Mouse (Mus musculus) forebrain, embryonic 14.5 days (tissue): ENCODE data around the gene Enox1. TPM values are rescaled to one million over a fixed set of nuclear protein-coding genes. Genes with fewer than 3 reads are reported as not detected.

Experiments used
- ATAC-seq: fragments of 200-750 bp; cut with Nextera tagmentation; 2 replicates; pipeline ENCODE4 v1.8.0; 2017; ENCODE audit warnings: mild to moderate bottlenecking, moderate library complexity
- DNase-seq: peaks from one replicate; pipeline ENCODE4 v3.0.0-alpha.2; 2015; ENCODE audit warnings: low spot score
- H3K27ac ChIP-seq: fragments of 300-500 bp; sonication (generic); 2 replicates; pipeline ENCODE4 v1.5.1; 2014; ENCODE audit warnings: low read depth, mild to moderate bottlenecking, control low read depth, low read length, moderate library complexity
- H3K27me3 ChIP-seq: fragments of 300-500 bp; sonication (generic); replicated peaks from 2 replicates; pipeline ENCODE4 v1.6.1; 2014; ENCODE audit warnings: low read length, control low read depth, mixed read lengths; ENCODE audit not compliant: control insufficient read depth, insufficient read depth
- H3K36me3 ChIP-seq: fragments of 300-500 bp; sonication (generic); 2 replicates; pipeline ENCODE4 v1.6.1; 2014; ENCODE audit warnings: low read length, control low read depth; ENCODE audit not compliant: control insufficient read depth, insufficient read depth
- H3K4me1 ChIP-seq: fragments of 300-500 bp; sonication (generic); 2 replicates; pipeline ENCODE4 v1.6.1; 2014; ENCODE audit warnings: antibody characterized with exemption, low read length, control low read depth; ENCODE audit not compliant: control insufficient read depth, insufficient read depth
- H3K4me2 ChIP-seq: fragments of 300-500 bp; sonication (generic); 2 replicates; pipeline ENCODE4 v1.6.1; 2014; ENCODE audit warnings: mild to moderate bottlenecking, control low read depth, low read length
- H3K4me3 ChIP-seq: fragments of 300-500 bp; sonication (generic); 2 replicates; pipeline ENCODE4 v1.5.1; 2014; ENCODE audit warnings: low read depth, low read length, control low read depth
- H3K9ac ChIP-seq: fragments of 300-500 bp; sonication (generic); 2 replicates; pipeline ENCODE4 v1.6.1; 2014; ENCODE audit warnings: mild to moderate bottlenecking, low read length, control low read depth, moderate library complexity
- H3K9me3 ChIP-seq: fragments of 300-500 bp; sonication (generic); replicated peaks from 2 replicates; pipeline ENCODE4 v1.6.1; 2016; ENCODE audit warnings: low read length, control low read depth, mixed read lengths; ENCODE audit not compliant: control insufficient read depth
- WGBS: fragments of 180-500 bp; shearing (Covaris S2); extraction: QIAGEN DNeasy Blood & Tissue Kit; methylation state at CpG from one replicate; pipeline ENCODE4 v1.1.7; 2014; 5-methylcytosine and 5-hydroxymethylcytosine counted together
- polyA plus RNA-seq: library from polyadenylated mRNA; unstranded; fragments of >200 nt; fragmentation: Nextera tagmentation; extraction: Ambion mirVana; gene quantifications from 2 replicates; pipeline ENCODE4 v1.2.1, GENCODE M21; 2014

Gene Enox1
- polyA plus RNA-seq, 1 experiment from 2014 or later: 28.0 TPM

GRCm38 (mm10) chr14:77297039-77297438 lies 140.5 kb downstream of the Enox1 start:
- 62% methylated on average over 4 of the region's 4 CpGs for WGBS
- Histone ChIP-seq H3K9me3 (no peaks in the 10 kb centered on the region), H3K27ac (no peak overlapping the region), H3K4me2 (no peak overlapping the region), H3K36me3 (no peaks in the 10 kb centered on the region), H3K27me3 (no peaks in the 10 kb centered on the region), H3K4me3 (no peak overlapping the region), H3K9ac (no peak overlapping the region), H3K4me1 (no peaks in the 10 kb centered on the region)
- DNase-seq (peak; percentile 41), ATAC-seq (no peak)

- no peak overlapping the region for H3K4me2 ChIP-seq
- H3K4me1 ChIP-seq: no peaks in the 10 kb centered on the region
- H3K9ac ChIP-seq: no peak overlapping the region
- H3K9me3 ChIP-seq: no peaks in the 10 kb centered on the region
- ATAC-seq (no peak), DNase-seq (no peak)
- H3K4me3 ChIP-seq: no peak overlapping the region
- no peaks in the 10 kb centered on the region for H3K27me3 ChIP-seq
- H3K27ac ChIP-seq: no peak overlapping the region
- 86% methylated on average over 3 of the region's 3 CpGs for WGBS
- H3K36me3 ChIP-seq: no peaks in the 10 kb centered on the region
Measured at GRCm38 (mm10) chr14:77298327-77298726, 141.8 kb downstream of the Enox1 start.

- DNase-seq: peak; percentile 43
- H3K4me1 ChIP-seq: peaks cover 5% of the 10 kb centered on the region; the same call in 1 of the 2 replicates
- no peaks in the 10 kb centered on the region for H3K36me3 ChIP-seq
- WGBS: 56% methylated on average over 3 of the region's 3 CpGs
- no peaks in the 10 kb centered on the region for H3K27me3 ChIP-seq
- no peak overlapping the region for H3K4me2 ChIP-seq
- H3K9me3 ChIP-seq: no peaks in the 10 kb centered on the region
- H3K27ac ChIP-seq: no peak overlapping the region
- no peak overlapping the region for H3K9ac ChIP-seq
- ATAC-seq: no peak
- no peak overlapping the region for H3K4me3 ChIP-seq
Measured at GRCm38 (mm10) chr14:77309571-77309970, 153.0 kb downstream of the Enox1 start.

- Histone ChIP-seq H3K36me3 (no peaks in the 10 kb centered on the region), H3K9ac (no peak overlapping the region), H3K4me2 (no peak overlapping the region), H3K27ac (no peak overlapping the region), H3K4me3 (no peak overlapping the region), H3K4me1 (peaks cover 5% of the 10 kb centered on the region; the same call in 1 of the 2 replicates), H3K9me3 (no peaks in the 10 kb centered on the region), H3K27me3 (no peaks in the 10 kb centered on the region)
- WGBS: 79% methylated on average over 6 of the region's 6 CpGs
- DNase-seq: no peak
- ATAC-seq: no peak
Measured at GRCm38 (mm10) chr14:77311456-77311855, 154.9 kb downstream of the Enox1 start.

- H3K4me1 ChIP-seq: no peaks in the 10 kb centered on the region
- no peaks in the 10 kb centered on the region for H3K9me3 ChIP-seq
- ATAC-seq: no peak
- no peaks in the 10 kb centered on the region for H3K36me3 ChIP-seq
- WGBS: 90% methylated on average over 7 of the region's 7 CpGs
- DNase-seq: no peak
- H3K27ac ChIP-seq: no peak overlapping the region
- no peak overlapping the region for H3K9ac ChIP-seq
- no peaks in the 10 kb centered on the region for H3K27me3 ChIP-seq
- H3K4me3 ChIP-seq: no peak overlapping the region
- no peak overlapping the region for H3K4me2 ChIP-seq
Measured at GRCm38 (mm10) chr14:77319396-77319795, 162.8 kb downstream of the Enox1 start.

GRCm38 (mm10) chr14:77324348-77324747 lies 167.8 kb downstream of the Enox1 start:
- H3K27me3 ChIP-seq: no peaks in the 10 kb centered on the region
- ATAC-seq (no peak), DNase-seq (no peak)
- no peaks in the 10 kb centered on the region for H3K36me3 ChIP-seq
- 93% methylated on average over 2 of the region's 2 CpGs for WGBS
- H3K9me3 ChIP-seq: no peaks in the 10 kb centered on the region
- H3K4me1 ChIP-seq: no peaks in the 10 kb centered on the region
- H3K27ac ChIP-seq: no peak overlapping the region
- no peak overlapping the region for H3K9ac ChIP-seq
- no peak overlapping the region for H3K4me3 ChIP-seq
- H3K4me2 ChIP-seq: no peak overlapping the region

GRCm38 (mm10) chr14:77327693-77328092 lies 171.1 kb downstream of the Enox1 start:
- Histone ChIP-seq H3K27ac (no peak overlapping the region), H3K27me3 (no peaks in the 10 kb centered on the region), H3K4me3 (no peak overlapping the region), H3K9me3 (peaks cover 3% of the 10 kb centered on the region; the same call in 1 of the 2 replicates), H3K4me2 (no peak overlapping the region), H3K4me1 (no peaks in the 10 kb centered on the region), H3K9ac (no peak overlapping the region), H3K36me3 (no peaks in the 10 kb centered on the region)
- DNase-seq (no peak), ATAC-seq (no peak)
- 77% methylated on average over 3 of the region's 3 CpGs for WGBS

GRCm38 (mm10) chr14:77329791-77330190 lies 173.2 kb downstream of the Enox1 start:
- ATAC-seq (no peak), DNase-seq (no peak)
- H3K36me3 ChIP-seq: no peaks in the 10 kb centered on the region
- no peak overlapping the region for H3K4me3 ChIP-seq
- no peak overlapping the region for H3K4me2 ChIP-seq
- H3K9me3 ChIP-seq: peaks cover 3% of the 10 kb centered on the region; the same call in 1 of the 2 replicates
- H3K27ac ChIP-seq: no peak overlapping the region
- H3K27me3 ChIP-seq: no peaks in the 10 kb centered on the region
- H3K9ac ChIP-seq: no peak overlapping the region
- no peaks in the 10 kb centered on the region for H3K4me1 ChIP-seq

GRCm38 (mm10) chr14:77343662-77344340 lies 187.2 kb downstream of the Enox1 start:
- Histone ChIP-seq H3K9me3 (no peaks in the 10 kb centered on the region), H3K27ac (no peak overlapping the region), H3K4me3 (no peak overlapping the region), H3K9ac (no peak overlapping the region), H3K4me1 (no peaks in the 10 kb centered on the region), H3K36me3 (no peaks in the 10 kb centered on the region), H3K4me2 (no peak overlapping the region), H3K27me3 (no peaks in the 10 kb centered on the region)
- ATAC-seq (no peak), DNase-seq (no peak)
- 66% methylated on average over 11 of the region's 11 CpGs for WGBS
